Mouse (Mus musculus) gastrocnemius, postnatal 14 days (tissue): ENCODE measurements around the gene Slco1a5. TPM values are rescaled to one million over a fixed set of nuclear protein-coding genes. Genes with fewer than 3 reads are reported as not detected.
"Not testable (repeated sequence)": the region's sequence is repeated elsewhere in the genome, so short reads cannot be mapped to it uniquely, and the experiment has no call there.

Source experiments
- DNase-seq: peaks from one replicate; pipeline ENCODE4 v3.0.0; 2021; ENCODE audit warnings: mixed read lengths
- intact Hi-C: fragments of 180-260 bp; cut with DNase I; formaldehyde crosslinking; loops from one replicate; pipeline ENCODE4 v1.15.1; 2025; ENCODE audit warnings: low total_unique reads
- total RNA-seq, 2 experiments: library from RNA; stranded (reverse); gene quantifications; 2 replicates each; pipeline ENCODE4 v1.2.3; 2021

Slco1a5 gene
- total RNA-seq, 2 experiments from 2014 or later: not detected

- intact Hi-C loops: no loop called here
- DNase-seq: no peak
These were observed 8.5 kb downstream of the Slco1a5 start for GRCm38 (mm10) chr6:142314285-142314684.

- intact Hi-C loops: no loop called here
- DNase-seq: no peak
These were observed 17.7 kb downstream of the Slco1a5 start for GRCm38 (mm10) chr6:142305076-142305475.

- intact Hi-C loops: no loop called here
- no peak for DNase-seq
These were observed 24.7 kb downstream of the Slco1a5 start, which contains the start of gene Iapp for GRCm38 (mm10) chr6:142298098-142298497. Iapp (plus strand) TSS chr6:142298423.

GRCm38 (mm10) chr6:142289413-142290118, 33.2 kb downstream of the Slco1a5 start:
- no peak for DNase-seq
- intact Hi-C loops: no loop called here

- intact Hi-C loops: no loop called here
- DNase-seq: no peak
These were observed 46.9 kb downstream of the Slco1a5 start for GRCm38 (mm10) chr6:142275721-142276442.

GRCm38 (mm10) chr6:142250738-142251307, 72.0 kb downstream of the Slco1a5 start:
- intact Hi-C loops, DNase-seq: not testable (repeated sequence)

GRCm38 (mm10) chr6:142245065-142245464, 77.7 kb downstream of the Slco1a5 start:
- intact Hi-C loops: no loop called here
- DNase-seq: no peak

GRCm38 (mm10) chr6:142239468-142239867, 83.3 kb downstream of the Slco1a5 start:
- intact Hi-C loops: no loop called here
- DNase-seq: no peak

- intact Hi-C loops: no loop called here
- DNase-seq: no peak
These were observed 102.6 kb downstream of the Slco1a5 start for GRCm38 (mm10) chr6:142220138-142220537.

GRCm38 (mm10) chr6:142211821-142212220, 111.0 kb downstream of the Slco1a5 start:
- no peak for DNase-seq
- intact Hi-C loops: no loop called here

- intact Hi-C loops: no loop called here
These were observed 113.0 kb downstream of the Slco1a5 start for GRCm38 (mm10) chr6:142209749-142210148.

GRCm38 (mm10) chr6:142208421-142208820, 114.4 kb downstream of the Slco1a5 start, which contains the start of gene Slco1a6:
Slco1a6 (minus strand) TSS chr6:142208521.
- intact Hi-C loops: no loop called here
- no peak for DNase-seq

More at GRCm38 (mm10) chr6:142209749-142210148, 113.0 kb downstream of the Slco1a5 start:
- no peak for DNase-seq

- intact Hi-C loops: no loop called here
- no peak for DNase-seq
These were observed 122.3 kb downstream of the Slco1a5 start for GRCm38 (mm10) chr6:142200524-142200923.

GRCm38 (mm10) chr6:142194245-142194644, 128.5 kb downstream of the Slco1a5 start:
- DNase-seq: no peak
- intact Hi-C loops: no loop called here

- intact Hi-C loops: no loop called here
- DNase-seq: no peak
These were observed 130.8 kb downstream of the Slco1a5 start for GRCm38 (mm10) chr6:142191962-142192361.

GRCm38 (mm10) chr6:142187426-142187825, 135.4 kb downstream of the Slco1a5 start:
- intact Hi-C loops: no loop called here
- DNase-seq: no peak

GRCm38 (mm10) chr6:142185868-142186415, 136.8 kb downstream of the Slco1a5 start:
- intact Hi-C loops: no loop called here
- no peak for DNase-seq
